Mouse (Mus musculus) neural tube, embryonic 12.5 days (tissue): Measurements from ENCODE around the gene Cmtm1. TPM values are rescaled to one million over a fixed set of nuclear protein-coding genes. Genes with fewer than 3 reads are reported as not detected.
A peak's percentile ranks its signal among the peaks of the same experiment; 100 is the strongest.

Source experiments
- ATAC-seq: fragments of 200-750 bp; cut with Nextera tagmentation; 2 replicates; pipeline ENCODE4 v1.8.0; 2017; ENCODE audit warnings: low read depth, mild to moderate bottlenecking, moderate TSS enrichment, moderate library complexity; ENCODE audit not compliant: low FRiP score
- H3K27ac ChIP-seq: fragments of 300-500 bp; sonication (generic); 2 replicates; pipeline ENCODE4 v1.5.1; 2016
- H3K27me3 ChIP-seq: fragments of 300-500 bp; sonication (generic); replicated peaks from 2 replicates; pipeline ENCODE4 v1.6.1; 2016; ENCODE audit warnings: mild to moderate bottlenecking
- H3K36me3 ChIP-seq: fragments of 300-500 bp; sonication (generic); 2 replicates; pipeline ENCODE4 v1.6.1; 2016; ENCODE audit warnings: mild to moderate bottlenecking
- H3K4me1 ChIP-seq: fragments of 300-500 bp; sonication (generic); 2 replicates; pipeline ENCODE4 v1.6.1; 2016
- H3K4me2 ChIP-seq: fragments of 300-500 bp; sonication (generic); replicated peaks from 2 replicates; pipeline ENCODE4 v1.6.1; 2016; ENCODE audit warnings: mild to moderate bottlenecking
- H3K4me3 ChIP-seq: fragments of 300-500 bp; sonication (generic); 2 replicates; pipeline ENCODE4 v1.5.1; 2016
- H3K9ac ChIP-seq: fragments of 300-500 bp; sonication (generic); 2 replicates; pipeline ENCODE4 v1.6.1; 2016; ENCODE audit warnings: mild to moderate bottlenecking
- H3K9me3 ChIP-seq: fragments of 300-500 bp; sonication (generic); 2 replicates; pipeline ENCODE4 v1.6.1; 2016; ENCODE audit warnings: mild to moderate bottlenecking
- WGBS: fragments of 180-500 bp; shearing (Covaris S2); methylation state at CpG from one replicate; pipeline ENCODE4 v1.1.7; 2016; 5-methylcytosine and 5-hydroxymethylcytosine counted together
- polyA plus RNA-seq: library from polyadenylated mRNA; unstranded; fragments of >200 nt; fragmentation: Nextera tagmentation; extraction: Ambion mirVana; gene quantifications from 2 replicates; pipeline ENCODE4 v1.2.1, GENCODE M21; 2016

Gene Cmtm1
- polyA plus RNA-seq, 1 experiment from 2014 or later, result not detected

DNA sequence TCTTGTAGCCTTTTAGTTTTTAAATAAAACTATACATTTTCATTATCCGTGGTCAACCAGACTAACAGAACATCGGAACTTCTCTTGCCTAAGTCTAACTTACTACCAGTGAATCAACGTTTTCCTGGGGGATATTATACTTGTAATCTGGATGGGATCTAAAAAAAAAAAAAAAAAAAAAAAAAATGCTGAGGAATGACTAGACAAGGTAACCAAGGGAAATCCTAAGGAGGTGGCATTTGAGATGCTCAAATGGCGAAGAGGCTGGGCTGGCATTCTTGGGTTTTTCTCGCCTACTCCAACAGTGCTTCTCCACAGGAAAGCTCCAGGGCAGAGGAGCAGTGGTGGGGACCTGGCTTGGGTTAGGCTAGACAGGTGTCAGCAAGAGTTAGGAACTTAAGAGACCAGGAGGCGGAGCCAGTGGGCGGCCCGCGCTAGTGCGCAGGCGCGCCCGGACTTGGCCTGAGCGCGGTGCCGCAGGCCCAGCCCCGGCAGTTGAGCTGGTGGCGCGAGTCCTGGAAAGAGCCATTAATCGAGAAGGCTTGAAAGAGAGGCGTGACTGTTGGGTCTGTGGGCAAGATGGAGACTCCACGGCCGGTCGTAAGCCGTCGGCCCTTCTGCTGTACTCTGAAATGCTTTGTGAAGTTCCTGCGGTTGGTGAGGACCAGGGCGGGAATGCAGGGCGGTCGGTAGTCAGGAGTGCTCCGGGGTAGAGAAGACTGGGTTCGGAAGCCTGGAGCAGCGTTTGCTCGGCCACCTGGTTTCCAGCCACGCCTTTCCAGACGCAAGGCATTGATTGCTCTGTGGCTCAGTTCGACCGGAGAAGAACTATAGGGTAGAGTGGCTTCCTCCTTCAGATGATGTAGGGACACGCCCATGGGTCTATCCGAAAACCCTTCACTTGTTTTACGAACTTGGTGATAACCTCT lies 59.2 kb downstream of the Cmtm1 start, which contains the start of gene Cklf:
Gene Cklf, plus strand, starts transcription at position 423 of the 929 bp plus-strand sequence.
- H3K9ac ChIP-seq, result peak within 1 kb of the TSS; percentile 57
- 4% methylated on average over 41 of the region's 41 CpGs for WGBS
- ATAC-seq, result peak; percentile 83
- H3K4me1 ChIP-seq, result peaks cover 20% of the 10 kb centered on the region
- H3K4me3 ChIP-seq, result peak within 1 kb of the TSS; percentile 52
- no peaks in the 10 kb centered on the region for H3K36me3 ChIP-seq
- no peaks in the 10 kb centered on the region for H3K9me3 ChIP-seq
- H3K27ac ChIP-seq, result no peak within 1 kb of the TSS
- no peaks in the 10 kb centered on the region for H3K27me3 ChIP-seq
- peak within 1 kb of the TSS; percentile 66 for H3K4me2 ChIP-seq

DNA sequence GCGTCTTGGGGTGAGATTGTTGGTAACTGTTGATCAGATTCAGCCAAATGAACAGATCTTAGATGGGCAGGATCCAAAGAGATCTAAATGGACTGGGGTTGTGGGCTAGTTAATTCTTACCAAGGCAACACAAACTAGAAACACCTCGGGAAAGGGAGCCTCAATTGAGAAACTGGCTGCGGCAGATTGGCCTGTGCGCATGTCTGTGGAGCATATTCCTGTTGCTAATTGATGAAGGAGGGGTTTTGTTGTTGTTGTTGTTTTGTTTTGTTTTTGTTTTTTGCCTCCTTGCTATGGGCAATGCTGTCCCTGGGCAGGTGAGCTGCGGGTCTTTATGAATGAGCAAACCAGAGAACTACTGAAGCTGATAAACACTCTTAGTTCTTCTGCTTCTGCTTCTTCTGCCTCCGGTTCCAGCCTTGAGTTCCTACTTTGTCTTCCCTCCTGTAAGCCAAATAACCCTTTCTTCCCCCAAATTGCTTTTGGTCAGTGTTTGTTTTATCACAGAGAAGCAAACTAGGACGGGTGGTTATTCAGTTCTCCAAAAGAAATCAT lies 60.4 kb downstream of the Cmtm1 start:
- peaks cover 9% of the 10 kb centered on the region; the same call in 1 of the 2 replicates for H3K36me3 ChIP-seq
- no peak overlapping the region for H3K4me3 ChIP-seq
- H3K9ac ChIP-seq, result no peak overlapping the region
- WGBS, result 87% methylated on average over 7 of the region's 7 CpGs
- H3K4me2 ChIP-seq, result no peak overlapping the region
- no peak for ATAC-seq
- H3K27ac ChIP-seq, result no peak overlapping the region
- peaks cover 20% of the 10 kb centered on the region for H3K4me1 ChIP-seq
- H3K9me3 ChIP-seq, result no peaks in the 10 kb centered on the region
- no peaks in the 10 kb centered on the region for H3K27me3 ChIP-seq

DNA sequence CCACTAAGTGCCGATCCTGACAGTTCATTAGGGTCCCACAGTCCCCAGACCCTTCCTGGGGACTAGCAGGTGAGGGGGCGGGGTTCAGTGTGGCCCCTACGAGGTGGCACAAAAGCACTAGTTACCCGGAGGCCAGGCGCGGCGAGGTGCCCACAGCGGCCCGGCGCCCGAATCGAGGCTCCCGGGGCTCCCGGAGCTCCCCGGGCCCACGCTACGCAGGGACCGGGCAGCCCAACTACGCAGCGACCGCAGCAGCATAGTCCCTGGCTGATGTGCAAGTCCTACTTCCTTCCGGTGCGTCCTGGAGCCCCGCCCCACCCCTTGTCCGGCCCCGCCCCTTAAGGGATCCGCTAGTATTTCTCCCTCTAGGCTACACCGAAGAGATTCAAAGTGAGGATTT lies 61.7 kb downstream of the Cmtm1 start, which contains the start of gene Tk2:
Gene Tk2, minus strand, starts transcription at position 283 of the 400 bp plus-strand sequence.
- H3K27ac ChIP-seq, result no peak within 1 kb of the TSS
- WGBS, result under 1% methylated on average over 28 of the region's 28 CpGs

GRCm38 (mm10) chr8:104247908-104248275 lies 62.1 kb downstream of the Cmtm1 start:
- peak overlapping the region; percentile 90 for H3K4me3 ChIP-seq
- no peak for ATAC-seq
- H3K4me2 ChIP-seq, result peak overlapping the region; percentile 88
- H3K4me1 ChIP-seq, result peaks cover 20% of the 10 kb centered on the region
- H3K9ac ChIP-seq, result peak overlapping the region; percentile 85
- no peaks in the 10 kb centered on the region for H3K27me3 ChIP-seq
- H3K27ac ChIP-seq, result no peak overlapping the region
- peaks cover 17% of the 10 kb centered on the region; the same call in 1 of the 2 replicates for H3K36me3 ChIP-seq
- WGBS, result 5% methylated on average over 11 of the region's 11 CpGs
- H3K9me3 ChIP-seq, result no peaks in the 10 kb centered on the region

More for the DNA sequence above, 61.7 kb downstream of the Cmtm1 start, which contains the start of gene Tk2:
- no peaks in the 10 kb centered on the region for H3K27me3 ChIP-seq
- H3K9ac ChIP-seq, result peak within 1 kb of the TSS; percentile 85
- peak; percentile 90 for ATAC-seq
- peak within 1 kb of the TSS; percentile 90 for H3K4me3 ChIP-seq
- peaks cover 20% of the 10 kb centered on the region for H3K4me1 ChIP-seq
- peak within 1 kb of the TSS; percentile 88 for H3K4me2 ChIP-seq
- no peaks in the 10 kb centered on the region for H3K9me3 ChIP-seq
- peaks cover 14% of the 10 kb centered on the region; the same call in 1 of the 2 replicates for H3K36me3 ChIP-seq

- no peak overlapping the region for H3K27ac ChIP-seq
- peaks cover 23% of the 10 kb centered on the region; the same call in 1 of the 2 replicates for H3K36me3 ChIP-seq
- WGBS, result 75% methylated on average over 22 of the region's 22 CpGs
- H3K27me3 ChIP-seq, result no peaks in the 10 kb centered on the region
- H3K9me3 ChIP-seq, result no peaks in the 10 kb centered on the region
- peak overlapping the region; percentile 90 for H3K4me3 ChIP-seq
- H3K4me1 ChIP-seq, result peaks cover 20% of the 10 kb centered on the region
- H3K9ac ChIP-seq, result peak overlapping the region; percentile 85
- peak overlapping the region; percentile 88 for H3K4me2 ChIP-seq
- ATAC-seq, result no peak
These were observed 62.7 kb downstream of the Cmtm1 start for GRCm38 (mm10) chr8:104247054-104247907.

- Histone ChIP-seq H3K36me3 (peaks cover 30% of the 10 kb centered on the region), H3K4me1 (peaks cover 17% of the 10 kb centered on the region), H3K27ac (no peak overlapping the region), H3K27me3 (no peaks in the 10 kb centered on the region), H3K4me3 (no peak overlapping the region), H3K9ac (no peak overlapping the region), H3K4me2 (no peak overlapping the region), H3K9me3 (no peaks in the 10 kb centered on the region)
- WGBS, result 84% methylated on average over 4 of the region's 4 CpGs
- no peak for ATAC-seq
These were observed 63.3 kb downstream of the Cmtm1 start for GRCm38 (mm10) chr8:104246621-104247020.

Other genes with a start within 250 kb of the Cmtm1 start
- gene Cdh5, start 208.5 kb downstream of the Cmtm1 start, polyA plus RNA-seq, result 14.5 and 17.1 TPM in 2 replicates
- gene Bean1, start 139.7 kb downstream of the Cmtm1 start, polyA plus RNA-seq, result 3.7 and 4.3 TPM in 2 replicates
- gene Tk2, start 61.6 kb downstream of the Cmtm1 start, polyA plus RNA-seq, result 42.4 and 43.2 TPM in 2 replicates
- gene Cklf, start 59.3 kb downstream of the Cmtm1 start, polyA plus RNA-seq, result 35.1 and 38.2 TPM in 2 replicates
- gene Cmtm2a, start 17.0 kb downstream of the Cmtm1 start, polyA plus RNA-seq, result not detected in 2 replicates
- not detected in 2 replicates for gene Gm45711, start 64 bp downstream of the Cmtm1 start, polyA plus RNA-seq
- not detected in 2 replicates for gene Gm11020, start 11.4 kb upstream of the Cmtm1 start, polyA plus RNA-seq
- gene Cmtm2b, start 12.1 kb upstream of the Cmtm1 start, polyA plus RNA-seq, result not detected in 2 replicates
- gene Cmtm3, start 29.3 kb upstream of the Cmtm1 start, polyA plus RNA-seq, result 73.6 and 76.8 TPM in 2 replicates
- gene Cmtm4, start 85.7 kb upstream of the Cmtm1 start, polyA plus RNA-seq, result 2.3 and 2.7 TPM in 2 replicates
- 114 and 130 TPM in 2 replicates for gene Dync1li2, start 132.9 kb upstream of the Cmtm1 start, polyA plus RNA-seq
- 0.18 and 0.27 TPM in 2 replicates for gene Terb1, start 199.8 kb upstream of the Cmtm1 start, polyA plus RNA-seq
- gene Nae1, start 224.5 kb upstream of the Cmtm1 start, polyA plus RNA-seq, result 112 and 124 TPM in 2 replicates
- gene Car7, start 224.5 kb upstream of the Cmtm1 start, polyA plus RNA-seq, result 1.3 and 1.4 TPM in 2 replicates